Mouse (Mus musculus): ENCODE results near the gene Capzb. TPM values are rescaled to one million over a fixed set of nuclear protein-coding genes. Genes with fewer than 3 reads are reported as not detected.

The Capzb gene
- total and polyA plus RNA-seq, 3 experiments: 103 to 354 TPM; not detected in 1

DNA sequence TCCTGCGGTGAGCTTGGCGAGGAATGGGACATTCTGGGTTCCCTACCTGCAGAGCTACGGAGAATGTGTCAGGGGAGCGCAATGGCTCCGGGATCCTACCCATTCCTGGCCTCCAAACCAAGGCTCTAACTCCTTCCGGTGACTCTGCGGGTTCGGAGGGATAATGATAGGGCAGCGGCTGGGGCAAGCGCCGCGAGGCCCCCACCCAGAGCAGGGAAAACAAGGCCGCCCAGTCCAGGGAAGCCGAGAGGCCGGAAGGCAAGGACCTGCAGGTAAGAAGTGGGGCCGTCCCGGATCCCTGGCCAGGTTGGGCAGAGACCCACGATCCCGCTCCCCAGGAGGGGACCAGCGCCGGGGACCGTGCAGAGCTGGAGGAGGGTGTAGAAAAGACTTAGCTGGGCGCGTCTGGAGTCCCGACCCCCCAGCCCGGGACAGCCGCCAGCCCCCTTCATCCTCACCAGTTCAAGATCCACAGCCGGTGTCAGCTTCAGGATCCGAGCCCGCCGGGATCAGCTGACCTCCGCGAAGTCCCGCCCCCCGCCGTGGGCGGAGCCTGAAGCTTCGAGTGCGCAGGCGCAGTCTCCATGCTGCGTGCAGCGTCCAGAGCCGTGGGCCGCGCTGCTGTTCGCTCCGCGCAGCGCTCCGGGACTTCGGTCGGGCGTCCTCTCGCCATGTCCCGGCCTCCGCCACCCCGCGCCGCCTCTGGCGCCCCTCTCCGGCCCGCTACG lies 117.6 kb downstream of the Capzb start, which contains the start of the genes Pqlc2 and Akr7a5:
Gene Pqlc2 (minus strand): TSS at position 538 of the 728 bp plus-strand sequence.
Gene Akr7a5 (plus strand): TSS at position 574 of the 728 bp plus-strand sequence.
- Histone ChIP-seq H3K27ac (ENCODE audit: control insufficient read depth, low read depth, low read length) (peak within 1 kb of the TSS; percentile 40), H3K4me3 (ENCODE audit: control insufficient read depth in 1 of 2, insufficient read depth in 1 of 2, low read depth in 2 of 2, low read length in 2 of 2) (peak within 1 kb of the TSS; percentile 86 to 88), H3K9ac (ENCODE audit: control insufficient read depth, low read depth, low read length, poor library complexity, severe bottlenecking) (peak within 1 kb of the TSS; percentile 93), H3K9me3 (replicated peaks; ENCODE audit: insufficient read depth, low read length) (no peaks in the 10 kb centered on the region), H3K36me3 (ENCODE audit: control insufficient read depth in 1 of 2, insufficient read depth in 2 of 2, low read length in 2 of 2) (no peaks in the 10 kb centered on the region; a peak in 1 of 4 replicates), H3K27me3 (ENCODE audit: control insufficient read depth in 1 of 2, insufficient read depth in 2 of 2, low read length in 2 of 2) (no peaks in the 10 kb centered on the region), H3K4me1 (ENCODE audit: control insufficient read depth in 1 of 2, insufficient read depth in 2 of 2, low read length in 2 of 2) (peaks cover 0 to 9% of the 10 kb centered on the region in 2 experiments; a peak in 2 of 4 replicates), H3K79me2 (ENCODE audit: control insufficient read depth, insufficient read depth, low read length, poor library complexity) (peaks cover 4% of the 10 kb centered on the region; the same call in 1 of the 2 replicates)
- TF ChIP-seq POLR2A (IDR thresholded peaks at IDR 0.05; ENCODE audit: control insufficient read depth in 1 of 2, insufficient read depth in 1 of 2, low read depth in 1 of 2, low read length in 2 of 2, poor library complexity in 1 of 2): peak; percentile 96 to 98
- TF ChIP-seq MAZ (IDR thresholded peaks at IDR 0.05; ENCODE audit: low read depth, low read length): no peak
- no peak for TF ChIP-seq JUND (IDR thresholded peaks at IDR 0.05; ENCODE audit: low read depth, low read length)
- peak; percentile 87; the same call in 1 of the 2 replicates for TF ChIP-seq POLR2AphosphoS2 (IDR thresholded peaks at IDR 0.05; ENCODE audit: low read length)
- TF ChIP-seq ZMIZ1 (IDR thresholded peaks at IDR 0.05; ENCODE audit: low read depth, low read length): peak; percentile 96
- peak in 1 of 2 experiments; percentile 45; a peak in 1 of 4 replicates for TF ChIP-seq USF2 (IDR thresholded peaks at IDR 0.05; ENCODE audit: borderline replicate concordance in 1 of 2, insufficient read depth in 1 of 2, low read depth in 1 of 2, low read length in 2 of 2)
- TF ChIP-seq TBP (IDR thresholded peaks at IDR 0.05; ENCODE audit: low read depth, low read length): 0 out of 2 replicates have a peak, but pooled peaks have one; percentile 49
- TF ChIP-seq NRF1 (IDR thresholded peaks at IDR 0.05; ENCODE audit: insufficient read depth, low read depth, low read length, poor library complexity, severe bottlenecking): peak; percentile 80
- TF ChIP-seq MAX (IDR thresholded peaks at IDR 0.05; ENCODE audit: low read length): 0 out of 2 replicates have a peak, but pooled peaks have one; percentile 41
- TF ChIP-seq NELFE (IDR thresholded peaks at IDR 0.05; ENCODE audit: low read depth, low read length): peak; percentile 95
- peak; percentile 57; the same call in 1 of the 2 replicates for TF ChIP-seq HCFC1 (IDR thresholded peaks at IDR 0.05; ENCODE audit: low read depth, low read length)
- no peak for TF ChIP-seq MYC (IDR thresholded peaks at IDR 0.05; ENCODE audit: low read depth, low read length)
- TF ChIP-seq MAFK (IDR thresholded peaks at IDR 0.05; ENCODE audit: borderline replicate concordance, low read depth, low read length): no peak
- TF ChIP-seq SIN3A (IDR thresholded peaks at IDR 0.05; ENCODE audit: low read length): peak; percentile 65; the same call in 1 of the 2 replicates
- no peak for TF ChIP-seq ZC3H11A (IDR thresholded peaks at IDR 0.05; ENCODE audit: low read depth, low read length)
- TF ChIP-seq USF1 (IDR thresholded peaks at IDR 0.05; ENCODE audit: low read depth, low read length): peak; percentile 94
- TF ChIP-seq EP300 (IDR thresholded peaks at IDR 0.05; ENCODE audit: low read depth in 1 of 2, low read length in 2 of 2): no peak
- TF ChIP-seq MEF2A (IDR thresholded peaks at IDR 0.05; ENCODE audit: extremely low read depth, insufficient replicate concordance, low read depth, low read length, poor library complexity, severe bottlenecking): no peak
- no peak for TF ChIP-seq CHD2 (IDR thresholded peaks at IDR 0.05; ENCODE audit: low read length)
- TF ChIP-seq MXI1 (IDR thresholded peaks at IDR 0.05; ENCODE audit: low read depth, low read length): peak; percentile 63
- no peak for TF ChIP-seq MYB (IDR thresholded peaks at IDR 0.05; ENCODE audit: low read depth, low read length)
- no peak for TF ChIP-seq CHD1 (IDR thresholded peaks at IDR 0.05; ENCODE audit: low read depth, low read length)
- TF ChIP-seq UBTF (IDR thresholded peaks at IDR 0.05; ENCODE audit: borderline replicate concordance, insufficient read depth, low read depth, low read length): no peak
- peak; percentile 36; the same call in 1 of the 2 replicates for TF ChIP-seq TCF12 (IDR thresholded peaks at IDR 0.05; ENCODE audit: low read depth, low read length)
- peak; percentile 94 for DNase-seq (ENCODE audit: low read depth, low spot score)
